Mouse (Mus musculus): Measurements from ENCODE around the gene Erbin.

Erbin gene

GRCm38 (mm10) chr13:103914114-103914736 is 6.1 kb downstream of the Erbin start:
- in situ Hi-C loops (cut with MboI, MseI): no loop called here

GRCm38 (mm10) chr13:103912351-103912750 is 8.0 kb downstream of the Erbin start:
- in situ Hi-C loops (cut with MboI, MseI): no loop called here

- in situ Hi-C loops (cut with MboI, MseI): no loop called here
Observed at GRCm38 (mm10) chr13:103910598-103910997, 9.7 kb downstream of the Erbin start.

- in situ Hi-C loops (cut with MboI, MseI): no loop called here
Observed at GRCm38 (mm10) chr13:103909894-103910293, 10.4 kb downstream of the Erbin start.

- in situ Hi-C loops (cut with MboI, MseI): no loop called here
Observed at GRCm38 (mm10) chr13:103900015-103900414, 20.3 kb downstream of the Erbin start.

GRCm38 (mm10) chr13:103897606-103898005 is 22.7 kb downstream of the Erbin start:
- in situ Hi-C loops (cut with MboI, MseI): no loop called here

GRCm38 (mm10) chr13:103893065-103893464 is 27.2 kb downstream of the Erbin start:
- in situ Hi-C loops (cut with MboI, MseI): no loop called here

- in situ Hi-C loops (cut with MboI, MseI): no loop called here
Observed at GRCm38 (mm10) chr13:103890038-103890437, 30.3 kb downstream of the Erbin start.

- in situ Hi-C loops (cut with MboI, MseI): no loop called here
Observed at GRCm38 (mm10) chr13:103886503-103886902, 33.8 kb downstream of the Erbin start.

GRCm38 (mm10) chr13:103881200-103881599 is 39.1 kb downstream of the Erbin start:
- in situ Hi-C loops (cut with MboI, MseI): no loop called here

GRCm38 (mm10) chr13:103876743-103877142 is 43.6 kb downstream of the Erbin start:
- in situ Hi-C loops (cut with MboI, MseI): no loop called here

GRCm38 (mm10) chr13:103875823-103876514 is 44.3 kb downstream of the Erbin start:
- in situ Hi-C loops (cut with MboI, MseI): no loop called here

- in situ Hi-C loops (cut with MboI, MseI): no loop called here
Observed at GRCm38 (mm10) chr13:103870786-103871185, 49.5 kb downstream of the Erbin start.

GRCm38 (mm10) chr13:103870117-103870516 is 50.2 kb downstream of the Erbin start:
- in situ Hi-C loops (cut with MboI, MseI): no loop called here

- in situ Hi-C loops (cut with MboI, MseI): no loop called here
Observed at GRCm38 (mm10) chr13:103868875-103869274, 51.4 kb downstream of the Erbin start.

GRCm38 (mm10) chr13:103862041-103862440 is 58.3 kb downstream of the Erbin start:
- in situ Hi-C loops (cut with MboI, MseI): no loop called here

- in situ Hi-C loops (cut with MboI, MseI): no loop called here
Observed at GRCm38 (mm10) chr13:103859041-103859440, 61.3 kb downstream of the Erbin start.

GRCm38 (mm10) chr13:103847614-103848013 is 72.7 kb downstream of the Erbin start:
- in situ Hi-C loops (cut with MboI, MseI): no loop called here

- in situ Hi-C loops (cut with MboI, MseI): no loop called here
Observed at GRCm38 (mm10) chr13:103841287-103842201, 78.8 kb downstream of the Erbin start.

- in situ Hi-C loops (cut with MboI, MseI): no loop called here
Observed at GRCm38 (mm10) chr13:103838619-103839018, 81.7 kb downstream of the Erbin start.

GRCm38 (mm10) chr13:103829623-103830135 is 90.6 kb downstream of the Erbin start:
- in situ Hi-C loops (cut with MboI, MseI): no loop called here

- in situ Hi-C loops (cut with MboI, MseI): no loop called here
Observed at GRCm38 (mm10) chr13:103822270-103822669, 98.0 kb downstream of the Erbin start.
